Mouse (Mus musculus): ENCODE data around the gene Btbd35f22. TPM values are rescaled to one million over a fixed set of nuclear protein-coding genes. Genes with fewer than 3 reads are reported as not detected.
"Not testable (repeated sequence)": the region's sequence is repeated elsewhere in the genome, so short reads cannot be mapped to it uniquely, and the experiment has no call there.

Gene Btbd35f22
- not detected in 2 replicates for total RNA-seq (2021)
- long read RNA-seq, experiment 1 = 0 reads
- long read RNA-seq, experiment 2 = 0 reads

GRCm38 (mm10) chrX:32047529-32047928 lies at the start of gene Btbd35f22:
Btbd35f22 (plus strand) TSS chrX:32047829.
- not testable (repeated sequence) for DNase-seq

Other genes with a start within 250 kb of the Btbd35f22 start
- gene Gm21637, start 85.8 kb upstream of the Btbd35f22 start, total RNA-seq (2021) = not detected in 2 replicates
- not detected in 2 replicates for gene Btbd35f2, start 230.6 kb downstream of the Btbd35f22 start, total RNA-seq (2021)